Mouse (Mus musculus) neural tube, embryonic 15.5 days (tissue): ENCODE measurements at regions not wholly inside any gene's neighbourhood (a gene's known extent, or its start where the extent isn't known, plus 50 kb on each side); places are given as distances from the start of the nearest gene placed in this dataset.

Experiments
- ATAC-seq: fragments of 200-750 bp; cut with Nextera tagmentation; 2 replicates; pipeline ENCODE4 v1.8.0; 2017; ENCODE audit warnings: mild to moderate bottlenecking, moderate TSS enrichment, moderate library complexity; ENCODE audit not compliant: low FRiP score
- H3K27ac ChIP-seq: fragments of 300-500 bp; sonication (generic); replicated peaks from 2 replicates; pipeline ENCODE4 v1.5.1; 2015; ENCODE audit warnings: mild to moderate bottlenecking, inconsistent platforms
- H3K27me3 ChIP-seq: fragments of 300-500 bp; sonication (generic); replicated peaks from 2 replicates; pipeline ENCODE4 v1.6.1; 2015; ENCODE audit warnings: inconsistent platforms
- H3K36me3 ChIP-seq: fragments of 300-500 bp; sonication (generic); 2 replicates; pipeline ENCODE4 v1.6.1; 2015; ENCODE audit warnings: inconsistent platforms
- H3K4me1 ChIP-seq: fragments of 300-500 bp; sonication (generic); 2 replicates; pipeline ENCODE4 v1.6.1; 2015; ENCODE audit warnings: inconsistent platforms
- H3K4me2 ChIP-seq: fragments of 300-500 bp; sonication (generic); 2 replicates; pipeline ENCODE4 v1.6.1; 2015; ENCODE audit warnings: inconsistent platforms, mild to moderate bottlenecking, moderate library complexity
- H3K4me3 ChIP-seq: fragments of 300-500 bp; sonication (generic); replicated peaks from 2 replicates; pipeline ENCODE4 v1.5.1; 2015; ENCODE audit warnings: mild to moderate bottlenecking, inconsistent platforms
- H3K9ac ChIP-seq: fragments of 300-500 bp; sonication (generic); replicated peaks from 2 replicates; pipeline ENCODE4 v1.6.1; 2015; ENCODE audit warnings: mild to moderate bottlenecking, inconsistent platforms
- H3K9me3 ChIP-seq: fragments of 300-500 bp; sonication (generic); replicated peaks from 2 replicates; pipeline ENCODE4 v1.6.1; 2016; ENCODE audit warnings: inconsistent platforms
- WGBS: fragments of 180-500 bp; shearing (Covaris S2); methylation state at CpG from one replicate; pipeline ENCODE4 v1.1.7; 2015; ENCODE audit warnings: mixed read lengths; 5-methylcytosine and 5-hydroxymethylcytosine counted together

DNA sequence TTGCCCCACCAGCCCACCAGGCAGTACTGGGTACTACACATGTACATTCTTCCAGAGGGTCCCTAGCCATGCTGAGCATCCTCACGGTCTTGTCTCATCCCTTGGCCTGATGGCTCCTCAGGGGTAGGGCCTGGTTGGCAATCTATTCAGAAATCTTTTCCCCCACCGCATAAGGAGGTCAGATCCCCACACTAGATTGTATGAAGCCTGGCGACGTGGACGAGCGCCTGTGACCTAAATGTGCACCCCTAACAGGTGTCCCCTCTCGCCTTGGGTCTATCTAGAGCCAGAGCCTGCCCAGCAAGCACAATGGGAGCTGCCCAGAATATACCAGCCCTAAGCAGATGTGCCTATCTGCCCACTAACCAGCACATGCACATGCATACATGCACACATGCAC lies 111.4 kb upstream of the Mrps22 start:
- H3K4me3 ChIP-seq, result no peak overlapping the region
- no peaks in the 10 kb centered on the region for H3K4me1 ChIP-seq
- no peaks in the 10 kb centered on the region for H3K9me3 ChIP-seq
- ATAC-seq, result no peak
- H3K36me3 ChIP-seq, result no peaks in the 10 kb centered on the region
- 91% methylated on average over 7 of the region's 7 CpGs for WGBS
- no peak overlapping the region for H3K27ac ChIP-seq
- H3K27me3 ChIP-seq, result no peaks in the 10 kb centered on the region
- H3K9ac ChIP-seq, result no peak overlapping the region
- H3K4me2 ChIP-seq, result no peak overlapping the region

DNA sequence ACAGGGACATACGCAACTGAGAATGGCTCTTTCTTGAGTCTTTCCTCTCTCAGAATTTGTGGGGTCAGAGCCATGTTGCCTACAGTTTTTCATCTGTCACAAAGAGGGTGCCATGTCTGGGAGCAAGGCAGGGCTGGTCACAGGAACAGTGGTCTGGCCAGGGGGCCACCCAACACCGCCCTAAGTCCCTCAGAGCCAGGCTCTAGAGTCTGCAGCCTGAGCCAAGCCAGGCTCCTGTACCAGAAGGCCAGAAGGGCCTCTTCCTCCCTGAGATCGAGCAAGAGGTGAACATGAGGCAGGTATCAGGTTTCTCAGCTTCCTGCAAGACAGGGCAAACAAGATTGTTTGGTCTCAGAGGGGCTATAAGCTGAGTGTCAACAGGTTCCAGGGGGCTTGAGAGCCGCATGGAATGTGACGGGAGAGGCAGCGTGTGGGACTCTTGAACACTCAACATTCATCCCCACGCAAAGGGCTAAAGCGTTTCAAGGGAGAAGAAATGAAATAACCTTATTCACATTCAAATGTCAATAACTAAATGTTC lies 110.6 kb upstream of the Mrps22 start:
- ATAC-seq, result no peak
- Histone ChIP-seq H3K9ac (no peak overlapping the region), H3K4me1 (no peaks in the 10 kb centered on the region), H3K27ac (no peak overlapping the region), H3K9me3 (no peaks in the 10 kb centered on the region), H3K4me3 (no peak overlapping the region), H3K4me2 (no peak overlapping the region), H3K27me3 (no peaks in the 10 kb centered on the region), H3K36me3 (no peaks in the 10 kb centered on the region)
- 86% methylated on average over 8 of the region's 8 CpGs for WGBS

DNA sequence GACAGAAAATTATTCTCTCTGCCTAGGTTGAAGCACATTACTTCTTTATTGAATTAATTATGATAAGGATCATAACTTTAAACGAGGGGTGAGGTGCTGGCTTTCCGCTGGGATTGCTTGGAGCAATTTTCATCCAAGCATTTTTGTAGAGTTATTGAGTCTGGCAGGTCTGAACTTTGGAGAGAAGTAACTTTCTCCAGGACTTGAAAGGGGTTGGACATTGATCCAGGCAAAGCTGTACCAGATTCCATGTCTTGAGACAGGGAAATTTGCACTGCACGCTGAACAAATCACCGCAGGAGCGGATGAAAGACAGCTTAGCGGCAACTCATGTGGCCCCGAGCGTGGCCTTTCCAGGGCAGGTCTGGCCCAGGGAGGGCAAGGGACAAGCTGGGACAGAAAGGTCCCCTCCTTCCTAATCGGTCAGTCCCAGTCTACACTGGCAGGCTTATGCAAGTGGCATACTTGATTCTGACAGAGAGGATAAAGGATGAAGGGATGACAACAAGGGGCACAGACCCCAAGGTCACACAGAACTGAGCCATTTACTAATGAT lies 108.8 kb upstream of the Mrps22 start:
- H3K4me3 ChIP-seq, result no peak overlapping the region
- H3K9ac ChIP-seq, result no peak overlapping the region
- no peak for ATAC-seq
- 86% methylated on average over 9 of the region's 9 CpGs for WGBS
- H3K4me2 ChIP-seq, result no peak overlapping the region
- no peaks in the 10 kb centered on the region for H3K4me1 ChIP-seq
- no peaks in the 10 kb centered on the region for H3K27me3 ChIP-seq
- no peaks in the 10 kb centered on the region for H3K36me3 ChIP-seq
- no peaks in the 10 kb centered on the region for H3K9me3 ChIP-seq
- no peak overlapping the region for H3K27ac ChIP-seq

DNA sequence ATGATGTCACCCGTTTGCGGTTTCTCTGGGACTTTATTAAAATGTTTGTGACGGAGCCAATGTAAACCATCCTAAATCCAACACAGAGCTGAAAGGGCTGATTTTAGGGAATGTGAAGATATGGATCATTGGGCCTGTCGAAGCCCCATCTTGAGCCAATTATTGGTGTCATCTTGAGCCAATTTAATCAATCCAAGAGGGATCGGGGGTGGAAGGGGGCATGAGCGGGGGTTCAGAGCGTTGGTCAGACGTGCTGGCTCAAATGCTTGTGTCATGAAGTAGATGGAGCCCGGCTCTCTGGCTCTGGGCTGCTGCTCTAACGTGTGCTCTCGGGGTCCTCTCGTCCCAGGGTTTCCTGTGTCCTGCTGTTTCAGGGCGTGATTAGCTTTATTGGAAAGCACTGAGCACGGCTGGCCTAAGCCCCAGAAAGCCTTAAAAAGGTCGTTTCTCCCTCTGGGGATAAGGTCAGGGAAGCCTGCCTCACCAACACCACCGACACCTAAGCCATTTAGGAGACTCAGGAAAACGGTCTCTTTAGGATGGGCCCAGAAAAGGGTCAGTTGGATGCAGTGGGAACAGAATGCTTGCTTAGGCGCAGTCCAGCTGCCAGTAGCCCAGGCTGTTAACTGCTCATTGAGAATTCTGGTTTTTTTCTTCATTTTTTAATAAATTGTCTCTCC lies 106.7 kb upstream of the Mrps22 start:
- no peak overlapping the region for H3K9ac ChIP-seq
- H3K4me2 ChIP-seq, result no peak overlapping the region
- ATAC-seq, result no peak
- no peak overlapping the region for H3K27ac ChIP-seq
- no peaks in the 10 kb centered on the region for H3K9me3 ChIP-seq
- H3K4me1 ChIP-seq, result no peaks in the 10 kb centered on the region
- no peak overlapping the region for H3K4me3 ChIP-seq
- WGBS, result 61% methylated on average over 18 of the region's 18 CpGs
- H3K36me3 ChIP-seq, result no peaks in the 10 kb centered on the region
- H3K27me3 ChIP-seq, result no peaks in the 10 kb centered on the region

DNA sequence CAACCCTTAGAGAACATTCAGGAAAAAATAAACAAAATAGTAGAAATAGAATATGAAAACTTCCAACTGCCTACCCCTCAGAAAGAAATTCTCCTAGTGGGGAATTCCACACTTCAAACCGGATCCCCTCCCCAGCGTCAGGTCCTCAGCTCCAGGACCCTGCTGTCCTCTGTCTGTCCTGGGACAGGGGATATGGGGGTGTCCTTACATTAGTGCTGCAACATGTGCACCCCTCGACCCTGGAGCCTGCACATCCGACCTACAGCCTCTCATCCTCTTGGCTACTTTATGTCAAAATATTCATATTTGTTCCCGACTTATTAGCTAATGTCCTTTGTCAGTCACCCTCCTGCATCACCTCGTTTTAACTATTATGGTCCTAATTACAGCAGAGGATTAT lies 106.0 kb upstream of the Mrps22 start:
- Histone ChIP-seq H3K4me3 (no peak overlapping the region), H3K4me1 (no peaks in the 10 kb centered on the region), H3K27ac (no peak overlapping the region), H3K9me3 (no peaks in the 10 kb centered on the region), H3K9ac (no peak overlapping the region), H3K27me3 (no peaks in the 10 kb centered on the region), H3K4me2 (no peak overlapping the region), H3K36me3 (no peaks in the 10 kb centered on the region)
- ATAC-seq, result no peak
- 83% methylated on average over 6 of the region's 6 CpGs for WGBS

GRCm38 (mm10) chr9:98704131-98704530 lies 102.7 kb upstream of the Mrps22 start:
- no peaks in the 10 kb centered on the region for H3K36me3 ChIP-seq
- no peaks in the 10 kb centered on the region for H3K4me1 ChIP-seq
- no peak overlapping the region for H3K27ac ChIP-seq
- no peak overlapping the region for H3K4me2 ChIP-seq
- no peaks in the 10 kb centered on the region for H3K9me3 ChIP-seq
- H3K27me3 ChIP-seq, result no peaks in the 10 kb centered on the region
- WGBS, result 35% methylated on average over 5 of the region's 5 CpGs
- ATAC-seq, result no peak
- no peak overlapping the region for H3K9ac ChIP-seq
- no peak overlapping the region for H3K4me3 ChIP-seq

DNA sequence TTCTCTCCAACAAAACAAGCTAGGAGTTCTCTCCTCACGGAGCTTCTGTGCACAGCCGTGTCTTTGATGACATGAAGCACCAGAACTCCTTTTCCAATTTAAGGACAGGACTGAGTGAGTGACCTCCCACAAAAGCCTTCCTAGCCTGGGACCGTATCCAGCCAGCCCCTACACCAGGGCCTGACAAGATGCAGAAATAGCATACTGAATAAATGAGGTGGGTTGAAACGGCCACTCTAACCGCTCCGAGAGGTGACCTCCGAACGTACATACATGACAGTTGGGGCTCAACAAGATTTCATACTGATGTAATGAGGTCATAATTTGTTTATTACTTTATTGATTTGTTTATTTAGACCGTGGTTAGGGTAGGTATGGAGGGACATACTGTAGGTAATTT lies 101.9 kb upstream of the Mrps22 start:
- H3K4me1 ChIP-seq, result no peaks in the 10 kb centered on the region
- H3K9me3 ChIP-seq, result no peaks in the 10 kb centered on the region
- H3K27ac ChIP-seq, result no peak overlapping the region
- H3K4me2 ChIP-seq, result no peak overlapping the region
- H3K4me3 ChIP-seq, result no peak overlapping the region
- no peaks in the 10 kb centered on the region for H3K36me3 ChIP-seq
- 84% methylated on average over 9 of the region's 9 CpGs for WGBS
- no peaks in the 10 kb centered on the region for H3K27me3 ChIP-seq
- ATAC-seq, result no peak
- no peak overlapping the region for H3K9ac ChIP-seq

DNA sequence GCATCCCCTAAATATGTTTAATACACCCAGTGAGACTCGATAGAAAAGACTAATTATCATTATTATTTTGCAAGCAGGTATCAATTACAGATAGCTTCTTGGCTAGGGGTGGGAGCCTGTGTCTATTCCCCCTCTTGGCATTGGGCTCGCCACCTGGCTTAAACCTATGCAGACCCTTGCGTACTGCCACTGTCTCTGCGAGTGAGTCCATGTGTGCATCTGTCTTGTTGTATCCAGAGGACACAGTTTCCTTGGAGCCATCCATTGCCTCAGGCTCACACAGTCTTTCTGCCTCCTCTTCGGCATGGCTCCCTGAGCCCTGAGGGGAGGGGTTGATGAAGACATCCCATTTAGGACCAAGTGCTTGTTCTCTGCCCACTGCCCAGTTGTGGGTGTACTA lies 99.1 kb upstream of the Mrps22 start:
- Histone ChIP-seq H3K27ac (no peak overlapping the region), H3K27me3 (no peaks in the 10 kb centered on the region), H3K9me3 (no peaks in the 10 kb centered on the region), H3K36me3 (no peaks in the 10 kb centered on the region), H3K4me1 (no peaks in the 10 kb centered on the region), H3K4me2 (no peak overlapping the region), H3K9ac (no peak overlapping the region), H3K4me3 (no peak overlapping the region)
- no peak for ATAC-seq
- WGBS, result 89% methylated on average over 5 of the region's 5 CpGs

DNA sequence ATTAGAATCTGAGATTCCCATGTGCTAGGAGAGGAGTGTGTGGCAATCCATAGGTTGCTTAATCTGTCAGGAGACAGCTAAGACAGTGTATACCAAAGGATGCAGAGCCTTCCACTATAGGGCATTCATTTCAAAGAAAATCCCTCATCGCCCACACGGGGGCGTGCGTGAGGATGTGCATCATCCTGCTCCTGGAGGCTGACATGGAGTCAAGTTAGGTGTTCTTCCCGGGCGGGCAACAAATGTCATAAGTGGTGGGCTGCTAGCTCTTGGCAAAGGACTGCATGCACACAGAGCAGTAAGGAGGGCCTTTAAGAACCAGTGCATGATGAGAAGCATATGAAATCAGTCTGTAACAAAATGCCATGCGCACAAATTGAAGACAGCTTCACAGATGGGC lies 95.7 kb upstream of the Mrps22 start:
- H3K27ac ChIP-seq, result no peak overlapping the region
- 43% methylated on average over 7 of the region's 7 CpGs for WGBS
- no peak overlapping the region for H3K4me3 ChIP-seq
- H3K27me3 ChIP-seq, result no peaks in the 10 kb centered on the region
- H3K9ac ChIP-seq, result no peak overlapping the region
- H3K9me3 ChIP-seq, result no peaks in the 10 kb centered on the region
- no peaks in the 10 kb centered on the region for H3K4me1 ChIP-seq
- H3K36me3 ChIP-seq, result no peaks in the 10 kb centered on the region
- no peak for ATAC-seq
- H3K4me2 ChIP-seq, result no peak overlapping the region

DNA sequence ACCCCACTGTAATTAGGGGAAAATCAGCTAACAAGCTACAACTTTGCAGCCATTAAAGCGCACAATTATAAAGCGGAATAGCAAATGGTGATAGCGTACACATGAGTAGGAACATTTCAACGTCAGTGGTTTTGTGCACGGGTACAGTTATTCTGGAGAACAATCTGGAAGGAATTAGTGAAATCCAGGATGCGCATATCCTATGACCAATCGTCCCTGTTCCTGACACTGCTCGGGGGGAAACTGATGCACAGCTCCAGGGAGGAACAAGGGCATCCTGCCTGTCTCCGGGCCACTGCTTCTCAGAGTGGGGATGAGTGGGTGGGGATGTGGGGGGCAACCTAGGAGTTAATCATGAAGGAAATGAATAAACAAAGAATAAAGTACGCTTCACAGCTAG lies 93.6 kb upstream of the Mrps22 start:
- ATAC-seq, result no peak
- Histone ChIP-seq H3K27ac (no peak overlapping the region), H3K36me3 (no peaks in the 10 kb centered on the region), H3K9me3 (no peaks in the 10 kb centered on the region), H3K4me3 (no peak overlapping the region), H3K27me3 (no peaks in the 10 kb centered on the region), H3K4me2 (no peak overlapping the region; the same call in 1 of the 2 replicates), H3K9ac (no peak overlapping the region), H3K4me1 (0 out of 2 replicates have a peak, but pooled peaks cover 6% of the 10 kb centered on the region)
- 59% methylated on average over 10 of the region's 10 CpGs for WGBS

- Histone ChIP-seq H3K36me3 (no peaks in the 10 kb centered on the region), H3K27ac (no peak overlapping the region), H3K27me3 (no peaks in the 10 kb centered on the region), H3K9ac (no peak overlapping the region), H3K4me3 (no peak overlapping the region), H3K9me3 (no peaks in the 10 kb centered on the region), H3K4me2 (peak overlapping the region; percentile 28; the same call in 1 of the 2 replicates), H3K4me1 (0 out of 2 replicates have a peak, but pooled peaks cover 6% of the 10 kb centered on the region)
- peak; percentile 66; the same call in 1 of the 2 replicates for ATAC-seq
- WGBS, result 70% methylated on average over 14 of the region's 14 CpGs
Observed at GRCm38 (mm10) chr9:98690839-98691516, 89.5 kb upstream of the Mrps22 start.

- no peaks in the 10 kb centered on the region for H3K9me3 ChIP-seq
- H3K4me2 ChIP-seq, result no peak overlapping the region
- no peak overlapping the region for H3K9ac ChIP-seq
- no peak overlapping the region for H3K27ac ChIP-seq
- no peaks in the 10 kb centered on the region for H3K36me3 ChIP-seq
- no peak overlapping the region for H3K4me3 ChIP-seq
- no peaks in the 10 kb centered on the region for H3K27me3 ChIP-seq
- H3K4me1 ChIP-seq, result no peaks in the 10 kb centered on the region
- WGBS, result 88% methylated on average over 7 of the region's 7 CpGs
- ATAC-seq, result no peak
Observed at GRCm38 (mm10) chr9:98685548-98685947, 84.1 kb upstream of the Mrps22 start.
